Mouse (Mus musculus): ENCODE data around the gene Rgs3. TPM values are rescaled to one million over a fixed set of nuclear protein-coding genes. Genes with fewer than 3 reads are reported as not detected.

Gene Rgs3
- polyA plus RNA-seq, 1 experiment from 2014 or later: 38.2 TPM

DNA sequence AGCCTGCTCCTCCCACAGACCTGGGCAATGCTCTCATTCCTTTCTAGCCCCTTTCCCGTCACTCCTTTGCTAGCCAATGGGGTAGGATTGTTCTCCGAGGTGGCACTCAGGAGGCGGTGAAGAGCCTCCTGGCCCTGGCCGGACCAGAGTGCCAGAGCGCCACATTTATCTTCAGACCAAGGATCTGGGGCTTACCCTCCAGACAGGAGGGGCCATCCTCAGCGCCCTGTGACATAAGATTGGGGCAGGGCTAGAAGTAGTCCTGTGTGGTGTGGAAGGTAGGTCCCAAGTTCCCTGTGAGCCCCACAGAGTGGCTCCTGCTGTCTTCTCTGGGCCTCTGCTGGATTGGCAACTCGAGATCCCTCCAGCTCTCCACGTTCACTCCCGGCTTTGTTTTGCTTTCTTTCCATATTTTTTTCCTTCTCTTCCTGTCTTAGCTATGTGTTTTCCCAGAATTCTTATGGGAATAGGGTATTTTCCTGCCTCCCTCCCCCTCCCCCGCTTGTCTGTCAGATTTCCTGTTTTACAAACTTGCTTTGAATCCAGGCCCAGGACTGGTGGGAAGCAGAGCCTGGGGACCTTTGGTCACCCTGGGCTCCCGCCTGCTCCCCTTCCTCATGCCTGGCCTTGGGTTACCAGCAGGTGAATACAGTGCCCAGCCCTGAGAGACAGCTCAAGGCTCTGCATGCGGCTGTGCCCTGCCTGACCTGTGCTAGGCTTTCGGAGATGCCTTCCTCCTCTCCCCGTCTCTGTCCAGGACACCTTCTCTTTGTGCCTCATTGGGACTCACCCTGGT, 62.4 kb downstream of the Rgs3 start:
- ATAC-seq (ENCODE audit: insufficient number of reproducible peaks, insufficient read depth, low FRiP score, low read depth): no peak
- no peak overlapping the region; the same call in 1 of the 2 replicates for H3K4me2 ChIP-seq (replicated peaks; ENCODE audit: low read depth, low read length)
- H3K4me3 ChIP-seq (ENCODE audit: low read depth, low read length): no peak overlapping the region
- WGBS: 59% methylated on average over 14 of the region's 14 CpGs
- H3K4me1 ChIP-seq (ENCODE audit: control insufficient read depth, insufficient read depth, low read length): peaks cover 33% of the 10 kb centered on the region
- no peak overlapping the region for H3K9ac ChIP-seq (replicated peaks; ENCODE audit: low read depth, low read length)
- H3K9me3 ChIP-seq (ENCODE audit: control insufficient read depth, low read depth, low read length): no peaks in the 10 kb centered on the region
- H3K27me3 ChIP-seq (ENCODE audit: control insufficient read depth, insufficient read depth, low read length): no peaks in the 10 kb centered on the region
- peak overlapping the region; percentile 48; the same call in 1 of the 2 replicates for H3K27ac ChIP-seq (ENCODE audit: low read length)
- H3K36me3 ChIP-seq (ENCODE audit: control insufficient read depth, insufficient read depth, low read length): no peaks in the 10 kb centered on the region; the same call in 1 of the 2 replicates

DNA sequence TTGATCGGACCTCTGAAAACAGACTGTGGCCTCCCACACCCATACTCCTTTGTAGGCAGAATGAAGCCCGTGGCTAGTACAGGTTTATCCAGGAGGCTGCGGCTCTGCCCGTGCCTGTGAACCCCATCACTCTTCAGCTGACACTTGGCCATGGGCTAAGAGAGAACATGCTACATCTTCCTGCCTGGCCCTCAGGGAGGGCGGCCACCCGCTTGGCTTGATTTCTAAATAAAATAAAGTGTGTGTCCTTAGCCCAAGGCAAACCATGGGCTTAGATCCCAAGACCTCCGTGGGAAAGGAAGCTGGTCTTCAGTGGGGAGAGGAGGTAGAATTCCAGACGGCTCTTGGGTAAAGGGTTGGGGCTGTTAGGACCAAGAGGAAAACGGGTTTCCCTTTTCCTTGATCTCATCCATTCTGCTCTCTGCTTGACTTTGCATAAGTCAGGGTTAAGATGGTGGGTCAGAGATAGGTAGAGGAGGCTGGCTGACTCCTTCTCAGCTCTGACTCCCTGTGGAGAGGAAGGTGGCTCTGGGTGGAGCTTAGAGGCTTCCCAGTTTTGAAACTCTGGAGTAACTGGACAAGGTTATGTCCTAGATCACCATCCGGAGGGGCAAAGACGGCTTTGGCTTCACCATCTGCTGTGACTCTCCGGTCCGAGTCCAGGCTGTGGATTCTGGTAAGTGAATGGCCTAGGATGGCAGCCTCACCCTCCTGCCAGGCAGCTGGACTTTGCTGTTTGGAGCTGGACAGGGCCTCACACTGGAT, 63.8 kb downstream of the Rgs3 start:
- no peaks in the 10 kb centered on the region for H3K27me3 ChIP-seq (ENCODE audit: control insufficient read depth, insufficient read depth, low read length)
- H3K4me1 ChIP-seq (ENCODE audit: control insufficient read depth, insufficient read depth, low read length): peaks cover 45% of the 10 kb centered on the region
- no peak overlapping the region for H3K9ac ChIP-seq (replicated peaks; ENCODE audit: low read depth, low read length)
- no peak overlapping the region for H3K27ac ChIP-seq (ENCODE audit: low read length)
- no peak overlapping the region for H3K4me2 ChIP-seq (replicated peaks; ENCODE audit: low read depth, low read length)
- no peak for ATAC-seq (ENCODE audit: insufficient number of reproducible peaks, insufficient read depth, low FRiP score, low read depth)
- 54% methylated on average over 13 of the region's 13 CpGs for WGBS
- H3K36me3 ChIP-seq (ENCODE audit: control insufficient read depth, insufficient read depth, low read length): no peaks in the 10 kb centered on the region; the same call in 1 of the 2 replicates
- H3K9me3 ChIP-seq (ENCODE audit: control insufficient read depth, low read depth, low read length): no peaks in the 10 kb centered on the region
- no peak overlapping the region for H3K4me3 ChIP-seq (ENCODE audit: low read depth, low read length)

DNA sequence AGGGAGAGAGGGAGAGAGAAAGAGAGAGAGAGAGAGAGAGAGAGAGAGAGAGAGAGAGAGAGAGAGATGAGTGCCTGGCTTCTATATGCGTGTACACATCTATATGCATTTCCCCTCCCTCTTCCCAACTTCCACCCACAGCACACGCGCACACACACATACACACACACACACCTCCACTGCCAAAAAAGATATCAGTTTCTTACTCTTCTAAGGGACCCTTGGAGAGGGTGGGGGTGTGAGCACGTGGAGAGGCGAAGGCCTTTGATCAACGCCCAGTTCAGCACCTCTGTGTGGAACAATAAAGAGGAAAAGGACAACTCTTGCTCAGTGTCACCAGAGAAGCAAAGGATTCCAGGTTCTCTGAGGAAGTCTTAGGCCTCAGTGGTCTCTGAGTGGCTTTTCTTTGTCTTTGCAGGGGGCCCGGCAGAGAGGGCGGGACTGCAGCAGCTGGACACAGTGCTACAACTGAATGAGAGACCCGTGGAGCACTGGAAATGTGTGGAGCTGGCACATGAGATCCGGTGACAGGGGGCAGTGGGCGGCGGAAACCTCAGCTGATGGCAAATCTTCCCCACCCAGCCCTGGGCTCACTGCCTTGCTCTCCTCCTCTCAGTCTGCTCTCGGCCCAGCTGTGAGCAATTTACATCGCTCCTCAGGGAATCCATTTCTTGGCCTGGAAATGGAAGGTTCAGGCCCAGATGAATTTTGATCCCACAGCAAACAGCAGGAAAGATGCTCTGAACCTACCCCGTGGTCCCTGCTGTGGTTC, 65.2 kb downstream of the Rgs3 start:
- Histone ChIP-seq H3K9ac (replicated peaks; ENCODE audit: low read depth, low read length) (no peak overlapping the region), H3K27ac (ENCODE audit: low read length) (peak overlapping the region; percentile 15; the same call in 1 of the 2 replicates), H3K4me3 (ENCODE audit: low read depth, low read length) (no peak overlapping the region), H3K4me2 (replicated peaks; ENCODE audit: low read depth, low read length) (no peak overlapping the region), H3K4me1 (ENCODE audit: control insufficient read depth, insufficient read depth, low read length) (peaks cover 40% of the 10 kb centered on the region), H3K9me3 (ENCODE audit: control insufficient read depth, low read depth, low read length) (no peaks in the 10 kb centered on the region), H3K27me3 (ENCODE audit: control insufficient read depth, insufficient read depth, low read length) (no peaks in the 10 kb centered on the region), H3K36me3 (ENCODE audit: control insufficient read depth, insufficient read depth, low read length) (no peaks in the 10 kb centered on the region; the same call in 1 of the 2 replicates)
- 53% methylated on average over 15 of the region's 15 CpGs for WGBS
- no peak for ATAC-seq (ENCODE audit: insufficient number of reproducible peaks, insufficient read depth, low FRiP score, low read depth)

DNA sequence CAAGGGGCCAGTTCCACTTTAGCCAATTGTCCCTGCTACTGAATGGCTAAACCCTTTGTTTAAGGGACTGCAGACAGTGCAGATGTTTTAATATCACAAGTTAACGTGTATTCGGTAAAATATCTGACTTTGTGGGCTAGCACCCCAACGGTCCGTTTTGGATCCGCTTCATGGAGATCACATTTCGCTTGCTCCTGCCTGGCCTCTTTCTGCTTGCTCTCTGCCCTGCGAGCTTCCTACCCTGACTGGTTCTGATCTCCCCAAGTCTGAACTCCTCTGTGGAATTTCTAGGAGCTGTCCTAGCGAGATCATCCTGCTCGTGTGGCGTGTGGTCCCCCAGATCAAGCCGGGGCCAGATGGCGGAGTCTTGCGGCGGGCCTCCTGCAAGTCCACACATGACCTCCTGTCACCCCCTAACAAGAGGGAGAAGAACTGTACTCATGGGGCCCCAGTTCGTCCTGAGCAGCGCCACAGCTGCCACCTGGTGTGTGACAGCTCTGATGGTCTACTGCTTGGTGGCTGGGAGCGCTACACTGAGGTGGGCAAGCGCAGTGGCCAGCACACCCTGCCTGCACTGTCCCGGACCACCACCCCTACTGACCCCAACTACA, 65.9 kb downstream of the Rgs3 start:
- H3K9me3 ChIP-seq (ENCODE audit: control insufficient read depth, low read depth, low read length): no peaks in the 10 kb centered on the region
- no peaks in the 10 kb centered on the region; the same call in 1 of the 2 replicates for H3K36me3 ChIP-seq (ENCODE audit: control insufficient read depth, insufficient read depth, low read length)
- H3K9ac ChIP-seq (replicated peaks; ENCODE audit: low read depth, low read length): no peak overlapping the region
- H3K4me3 ChIP-seq (ENCODE audit: low read depth, low read length): no peak overlapping the region
- H3K4me2 ChIP-seq (replicated peaks; ENCODE audit: low read depth, low read length): no peak overlapping the region
- ATAC-seq (ENCODE audit: insufficient number of reproducible peaks, insufficient read depth, low FRiP score, low read depth): no peak
- H3K27me3 ChIP-seq (ENCODE audit: control insufficient read depth, insufficient read depth, low read length): no peaks in the 10 kb centered on the region
- WGBS: 79% methylated on average over 19 of the region's 19 CpGs
- H3K4me1 ChIP-seq (ENCODE audit: control insufficient read depth, insufficient read depth, low read length): peaks cover 40% of the 10 kb centered on the region
- H3K27ac ChIP-seq (ENCODE audit: low read length): peak overlapping the region; percentile 15; the same call in 1 of the 2 replicates

DNA sequence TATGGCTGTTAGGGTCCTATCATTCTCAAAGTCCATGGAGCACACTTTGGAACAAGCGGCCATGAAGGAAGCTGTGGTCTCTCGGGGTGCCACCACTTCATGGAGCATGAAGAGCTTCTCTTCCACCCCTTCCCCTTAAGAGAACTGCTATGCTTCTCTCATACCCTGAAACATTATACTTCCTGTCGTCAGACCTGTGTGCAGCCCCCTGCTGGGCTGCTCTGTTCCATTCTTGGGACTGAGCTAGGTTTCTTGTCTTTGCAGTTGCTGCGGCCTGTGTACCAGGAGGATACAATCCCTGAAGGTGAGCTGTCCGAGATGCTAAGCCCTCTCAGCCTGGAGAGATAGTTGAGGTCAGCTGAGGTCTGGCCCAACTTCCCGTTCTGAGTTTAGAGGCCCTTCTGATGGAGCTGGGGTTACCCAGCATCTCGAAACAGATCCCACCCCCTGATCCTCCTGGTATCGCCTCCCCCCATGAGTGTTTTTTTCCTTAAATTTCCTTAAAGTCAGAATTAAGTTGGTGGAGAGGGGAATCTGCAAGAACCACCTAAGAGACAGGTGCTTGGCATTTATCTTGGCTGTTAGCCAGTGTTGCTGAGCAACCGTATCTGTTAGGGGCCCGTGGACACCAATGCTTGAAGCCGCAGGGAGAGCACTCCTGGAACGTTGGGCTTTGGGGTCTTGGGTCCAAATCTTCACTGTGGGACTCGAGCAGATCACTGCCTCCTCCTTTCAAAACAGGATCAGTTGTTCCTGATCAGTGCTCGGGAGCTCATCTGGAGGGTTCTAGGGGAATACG, 66.8 kb downstream of the Rgs3 start:
- Histone ChIP-seq H3K4me2 (replicated peaks; ENCODE audit: low read depth, low read length) (no peak overlapping the region), H3K9ac (replicated peaks; ENCODE audit: low read depth, low read length) (no peak overlapping the region), H3K27ac (ENCODE audit: low read length) (peak overlapping the region; percentile 33; the same call in 1 of the 2 replicates), H3K36me3 (ENCODE audit: control insufficient read depth, insufficient read depth, low read length) (no peaks in the 10 kb centered on the region; the same call in 1 of the 2 replicates), H3K27me3 (ENCODE audit: control insufficient read depth, insufficient read depth, low read length) (no peaks in the 10 kb centered on the region), H3K9me3 (ENCODE audit: control insufficient read depth, low read depth, low read length) (no peaks in the 10 kb centered on the region), H3K4me1 (ENCODE audit: control insufficient read depth, insufficient read depth, low read length) (peaks cover 40% of the 10 kb centered on the region), H3K4me3 (ENCODE audit: low read depth, low read length) (no peak overlapping the region)
- no peak for ATAC-seq (ENCODE audit: insufficient number of reproducible peaks, insufficient read depth, low FRiP score, low read depth)
- WGBS: 59% methylated on average over 15 of the region's 15 CpGs

DNA sequence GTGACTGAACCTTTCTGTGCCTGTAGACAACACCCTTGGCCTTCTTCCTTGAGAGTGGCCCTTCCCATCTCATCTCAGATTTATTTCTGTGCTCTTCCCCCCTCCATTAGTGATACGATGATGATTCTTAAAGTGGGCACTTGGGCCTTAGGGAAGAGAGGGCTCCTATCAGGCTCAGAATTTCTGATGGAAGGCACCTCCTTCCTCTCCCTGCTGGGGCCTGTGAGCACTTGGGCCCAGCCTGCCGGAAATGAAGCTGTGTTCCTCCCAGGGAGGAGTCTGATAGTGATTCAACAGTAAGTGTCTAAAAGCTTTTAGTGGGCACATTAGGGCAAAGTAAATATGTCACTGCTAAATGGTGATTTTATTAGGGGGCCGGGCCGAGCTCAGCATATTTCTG, 67.7 kb downstream of the Rgs3 start:
- Histone ChIP-seq H3K9ac (replicated peaks; ENCODE audit: low read depth, low read length) (no peak overlapping the region), H3K9me3 (ENCODE audit: control insufficient read depth, low read depth, low read length) (no peaks in the 10 kb centered on the region), H3K27me3 (ENCODE audit: control insufficient read depth, insufficient read depth, low read length) (no peaks in the 10 kb centered on the region), H3K27ac (ENCODE audit: low read length) (peak overlapping the region; percentile 33; the same call in 1 of the 2 replicates), H3K4me3 (ENCODE audit: low read depth, low read length) (no peak overlapping the region), H3K4me1 (ENCODE audit: control insufficient read depth, insufficient read depth, low read length) (peaks cover 39% of the 10 kb centered on the region), H3K4me2 (replicated peaks; ENCODE audit: low read depth, low read length) (no peak overlapping the region), H3K36me3 (ENCODE audit: control insufficient read depth, insufficient read depth, low read length) (no peaks in the 10 kb centered on the region; the same call in 1 of the 2 replicates)
- ATAC-seq (ENCODE audit: insufficient number of reproducible peaks, insufficient read depth, low FRiP score, low read depth): no peak
- WGBS: 47% methylated on average over 4 of the region's 4 CpGs

DNA sequence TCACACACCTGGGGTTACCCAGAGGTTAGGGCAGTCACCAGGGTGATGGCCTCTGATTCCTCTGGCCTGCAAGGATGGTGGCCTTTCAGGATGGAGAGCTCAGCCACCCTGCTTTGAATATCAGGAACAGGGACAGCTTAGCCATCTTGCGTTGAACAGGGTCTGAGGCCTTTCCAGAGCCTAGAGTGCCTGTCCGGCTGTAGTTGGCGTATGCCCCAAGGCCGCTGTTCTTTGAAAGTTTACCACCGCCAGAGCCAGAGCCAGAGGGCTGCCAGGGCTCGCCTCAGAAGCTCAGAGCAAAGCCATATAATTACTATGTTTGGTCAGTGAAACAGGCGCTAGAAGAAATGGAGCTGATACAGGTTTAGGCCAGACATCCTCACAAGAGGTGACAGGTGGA, 68.9 kb downstream of the Rgs3 start:
- Histone ChIP-seq H3K9me3 (ENCODE audit: control insufficient read depth, low read depth, low read length) (no peaks in the 10 kb centered on the region), H3K4me1 (ENCODE audit: control insufficient read depth, insufficient read depth, low read length) (peaks cover 34% of the 10 kb centered on the region), H3K4me3 (ENCODE audit: low read depth, low read length) (no peak overlapping the region), H3K9ac (replicated peaks; ENCODE audit: low read depth, low read length) (no peak overlapping the region), H3K27me3 (ENCODE audit: control insufficient read depth, insufficient read depth, low read length) (no peaks in the 10 kb centered on the region), H3K4me2 (replicated peaks; ENCODE audit: low read depth, low read length) (no peak overlapping the region), H3K27ac (ENCODE audit: low read length) (no peak overlapping the region), H3K36me3 (ENCODE audit: control insufficient read depth, insufficient read depth, low read length) (no peaks in the 10 kb centered on the region; the same call in 1 of the 2 replicates)
- 66% methylated on average over 7 of the region's 7 CpGs for WGBS
- ATAC-seq (ENCODE audit: insufficient number of reproducible peaks, insufficient read depth, low FRiP score, low read depth): no peak

Data from stomach, embryonic 14.5 days (tissue).